Mouse (Mus musculus): ENCODE results near the gene Syk.

The Syk gene

GRCm38 (mm10) chr13:52651383-52652252, 68.6 kb downstream of the Syk start:
- DNase-seq (ENCODE audit: low spot score) = no peak

DNA sequence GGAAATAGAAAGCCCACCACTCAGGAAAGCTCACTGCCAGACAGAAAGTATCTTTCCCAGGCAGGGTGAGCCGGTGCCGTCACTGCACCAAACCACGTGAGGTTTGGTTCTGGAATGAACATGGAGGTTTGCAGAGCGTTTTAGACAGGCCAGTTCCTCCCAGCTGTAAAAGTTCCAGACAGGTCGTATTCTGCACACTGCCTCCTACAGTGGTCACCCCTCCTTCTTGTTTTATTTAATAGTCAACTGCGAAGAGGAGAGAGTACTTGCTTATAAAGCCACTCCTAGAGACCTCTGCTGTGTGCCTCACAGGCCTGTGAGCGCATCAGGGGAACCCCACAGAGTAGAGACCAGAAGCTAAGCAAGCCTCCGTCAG, 69.3 kb downstream of the Syk start:
- DNase-seq (ENCODE audit: low spot score) = no peak

- DNase-seq (ENCODE audit: low spot score) = no peak
These were observed 71.3 kb downstream of the Syk start for GRCm38 (mm10) chr13:52654081-52654829.

DNA sequence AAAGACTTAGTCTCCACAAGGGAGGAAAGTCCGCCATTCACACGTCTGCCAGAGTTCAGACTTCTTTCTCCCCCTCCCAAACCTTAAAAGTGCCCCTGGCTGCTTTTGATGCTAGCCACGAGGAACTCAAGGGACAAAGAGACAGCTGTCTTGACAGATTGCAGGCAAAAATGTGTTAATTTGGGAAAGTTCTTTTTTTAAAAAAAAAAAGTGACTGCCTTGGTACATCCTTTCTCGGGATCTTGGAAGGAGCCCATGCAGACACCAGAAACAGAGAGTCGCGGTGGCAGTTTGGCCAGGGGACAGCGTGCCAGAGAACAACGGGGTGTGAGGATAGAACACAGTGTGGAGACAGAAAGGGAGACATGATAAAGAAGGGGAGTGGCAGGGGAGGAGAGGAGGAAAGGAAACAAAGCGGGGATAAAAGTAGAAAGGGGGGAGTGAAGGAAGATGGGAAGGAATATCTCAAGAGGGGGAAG, 71.9 kb downstream of the Syk start:
- DNase-seq (ENCODE audit: low spot score) = no peak

GRCm38 (mm10) chr13:52657966-52658365, 75.0 kb downstream of the Syk start:
- DNase-seq (ENCODE audit: low spot score) = no peak

- peak; percentile 44 for DNase-seq (ENCODE audit: low spot score)
These were observed 75.5 kb downstream of the Syk start for GRCm38 (mm10) chr13:52658477-52658876.

- no peak for DNase-seq (ENCODE audit: low spot score)
These were observed 76.2 kb downstream of the Syk start for GRCm38 (mm10) chr13:52659171-52659665.

GRCm38 (mm10) chr13:52669889-52670288, 86.9 kb downstream of the Syk start:
- DNase-seq (ENCODE audit: low spot score) = no peak

DNA sequence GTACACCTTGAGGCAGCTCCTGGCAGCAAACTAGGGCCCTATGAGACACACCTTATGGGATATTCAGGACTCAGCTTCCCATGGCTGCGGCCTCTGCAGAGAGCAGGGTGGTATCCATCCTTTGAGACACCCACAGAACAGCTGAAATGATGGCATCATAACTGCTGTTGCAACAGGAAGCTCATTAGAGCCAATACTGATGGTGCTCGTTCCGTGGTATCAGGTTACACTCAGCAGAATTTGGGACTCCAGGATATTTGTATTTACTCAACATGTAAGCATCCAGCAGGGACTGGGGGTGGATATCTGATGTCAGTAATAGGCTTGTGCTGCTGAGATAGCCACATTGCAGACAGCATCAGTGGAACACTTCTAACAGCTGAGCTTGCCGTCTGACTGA, 90.3 kb downstream of the Syk start:
- no peak for DNase-seq (ENCODE audit: low spot score)

- DNase-seq (ENCODE audit: low spot score) = no peak
These were observed 90.9 kb downstream of the Syk start for GRCm38 (mm10) chr13:52673856-52674255.

DNA sequence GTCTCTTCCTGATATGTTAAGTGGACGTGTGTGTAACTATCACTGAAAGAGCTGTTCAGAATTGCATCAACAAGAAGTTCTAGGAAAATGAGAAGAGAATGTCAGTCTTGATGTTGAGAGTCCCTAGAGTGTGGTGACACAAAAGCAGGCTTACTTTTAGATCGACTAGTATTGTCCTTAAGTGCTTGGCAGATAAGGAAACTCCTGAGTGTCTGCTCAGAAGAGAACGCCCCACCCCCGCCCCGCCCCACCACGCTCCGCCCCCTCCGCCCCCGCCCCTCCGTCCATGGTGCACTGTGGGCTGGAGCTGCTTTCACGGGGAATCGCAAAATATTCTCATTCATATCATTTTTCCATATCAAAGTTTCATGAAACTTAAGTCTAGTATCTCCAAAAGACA, 91.9 kb downstream of the Syk start:
- no peak for DNase-seq (ENCODE audit: low spot score)

- no peak for DNase-seq (ENCODE audit: low spot score)
These were observed 92.7 kb downstream of the Syk start for GRCm38 (mm10) chr13:52675526-52676294.

GRCm38 (mm10) chr13:52676671-52677445, 93.9 kb downstream of the Syk start:
- DNase-seq (ENCODE audit: low spot score) = no peak

- no peak for DNase-seq (ENCODE audit: low spot score)
These were observed 96.9 kb downstream of the Syk start for GRCm38 (mm10) chr13:52679906-52680305.

DNA sequence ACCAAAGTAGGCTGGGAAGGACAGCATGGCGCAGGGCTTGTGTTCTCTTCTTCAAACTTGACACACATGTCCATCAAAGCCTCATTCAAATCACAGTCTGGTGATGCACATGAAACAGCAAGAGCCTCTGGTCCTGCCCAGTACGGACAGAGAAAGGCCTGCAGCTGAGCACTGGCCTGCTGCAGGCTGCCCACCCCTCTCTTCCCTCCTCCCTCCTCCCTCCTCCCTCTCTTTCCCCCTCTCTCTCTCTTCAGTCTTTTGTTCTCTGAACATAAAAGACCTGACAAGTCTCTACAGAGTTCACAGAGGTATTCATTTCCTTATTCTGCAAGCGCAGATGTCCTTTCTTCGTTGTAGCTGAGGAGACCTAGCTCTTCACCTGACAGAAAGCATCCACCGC, 99.1 kb downstream of the Syk start:
- DNase-seq (ENCODE audit: low spot score) = no peak

- no peak for DNase-seq (ENCODE audit: low spot score)
These were observed 107.5 kb downstream of the Syk start for GRCm38 (mm10) chr13:52690425-52690824.

- no peak for DNase-seq (ENCODE audit: low spot score)
These were observed 109.3 kb downstream of the Syk start for GRCm38 (mm10) chr13:52692311-52692710.

- no peak for DNase-seq (ENCODE audit: low spot score)
These were observed 111.9 kb downstream of the Syk start for GRCm38 (mm10) chr13:52694857-52695256.

Data from yolk sac, embryonic 10.5 days (tissue).